Mouse (Mus musculus): ENCODE results near the gene Drosha. TPM values are rescaled to one million over a fixed set of nuclear protein-coding genes. Genes with fewer than 3 reads are reported as not detected.

The Drosha gene
- polyA plus RNA-seq, 1 experiment = 14.4 TPM

DNA sequence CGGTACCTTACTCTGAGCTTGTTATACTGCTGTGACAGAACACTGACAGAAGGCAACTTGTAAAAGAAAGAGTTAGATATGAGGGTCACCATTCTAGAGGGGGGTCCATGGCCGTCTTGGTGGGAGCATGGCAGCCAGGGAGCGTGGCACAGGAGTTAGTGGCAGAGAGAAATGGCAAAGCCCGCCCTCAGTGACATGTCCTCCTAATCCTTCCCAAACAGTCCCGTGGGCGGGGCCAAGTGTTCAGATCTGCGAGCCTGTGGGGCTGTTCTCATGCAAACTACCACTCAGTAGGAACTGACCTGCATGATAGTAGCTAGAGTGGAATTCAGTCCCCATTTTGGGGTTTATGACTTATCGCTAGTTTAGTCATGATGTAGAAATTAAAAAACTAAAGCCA is 73.2 kb downstream of the Drosha start:
- no peaks in the 10 kb centered on the region for H3K36me3 ChIP-seq (ENCODE audit: control insufficient read depth, insufficient read depth, low read length)
- H3K4me1 ChIP-seq (ENCODE audit: control insufficient read depth, insufficient read depth, low read length) = no peaks in the 10 kb centered on the region
- no peaks in the 10 kb centered on the region for H3K27me3 ChIP-seq (ENCODE audit: control insufficient read depth, insufficient read depth, low read length)
- H3K4me3 ChIP-seq (ENCODE audit: control insufficient read depth, low read depth, low read length) = no peak overlapping the region
- H3K27ac ChIP-seq (ENCODE audit: control insufficient read depth, insufficient read depth, low read depth, low read length) = no peak overlapping the region
- no peak for TF ChIP-seq POLR2A (IDR thresholded peaks at IDR 0.05; ENCODE audit: control insufficient read depth, low read depth, low read length)
- TF ChIP-seq CTCF (IDR thresholded peaks at IDR 0.05; ENCODE audit: control insufficient read depth, insufficient read depth, insufficient replicate concordance, low read depth, low read length) = no peak

DNA sequence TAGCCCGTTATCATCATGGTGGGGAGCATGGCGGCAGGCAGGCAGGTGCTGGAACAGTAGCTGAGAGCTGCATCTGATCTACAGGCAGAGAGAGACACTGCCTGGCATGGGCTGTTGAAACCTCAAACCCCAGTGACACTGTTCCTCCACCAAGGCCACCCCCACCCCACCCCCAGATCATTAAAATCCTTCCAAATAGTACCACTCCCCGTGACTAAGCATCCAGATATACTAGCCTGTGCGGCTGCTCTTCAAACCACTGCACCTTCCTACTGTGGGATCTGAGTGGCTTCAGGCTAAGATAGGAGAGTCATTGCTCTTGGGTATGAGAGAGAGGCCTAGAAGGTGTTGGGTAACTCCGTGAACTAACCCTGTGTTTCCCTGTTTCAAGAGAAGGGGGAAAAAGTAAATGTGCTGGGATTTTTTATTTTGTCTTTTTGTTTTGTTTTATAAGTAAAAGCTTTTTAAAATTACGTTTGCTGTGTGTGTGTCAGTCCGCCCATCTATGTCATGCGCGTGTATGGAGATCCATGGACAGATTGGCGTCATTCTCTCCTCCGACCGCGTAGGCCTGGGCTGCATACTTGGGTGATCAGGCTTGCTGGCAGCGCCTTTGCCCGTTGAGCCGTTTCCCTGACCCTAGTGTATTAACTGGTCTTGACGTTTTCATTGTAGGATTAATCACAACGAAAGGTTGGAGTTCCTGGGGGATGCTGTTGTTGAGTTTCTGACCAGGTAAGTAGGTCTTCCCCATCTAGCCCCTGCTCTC is 76.0 kb downstream of the Drosha start:
- Histone ChIP-seq H3K27ac (ENCODE audit: control insufficient read depth, insufficient read depth, low read depth, low read length) (no peak overlapping the region), H3K4me3 (ENCODE audit: control insufficient read depth, low read depth, low read length) (no peak overlapping the region), H3K4me1 (ENCODE audit: control insufficient read depth, insufficient read depth, low read length) (no peaks in the 10 kb centered on the region), H3K27me3 (ENCODE audit: control insufficient read depth, insufficient read depth, low read length) (no peaks in the 10 kb centered on the region), H3K36me3 (ENCODE audit: control insufficient read depth, insufficient read depth, low read length) (no peaks in the 10 kb centered on the region)
- TF ChIP-seq CTCF (IDR thresholded peaks at IDR 0.05; ENCODE audit: control insufficient read depth, insufficient read depth, insufficient replicate concordance, low read depth, low read length) (no peak), POLR2A (IDR thresholded peaks at IDR 0.05; ENCODE audit: control insufficient read depth, low read depth, low read length) (no peak)

DNA sequence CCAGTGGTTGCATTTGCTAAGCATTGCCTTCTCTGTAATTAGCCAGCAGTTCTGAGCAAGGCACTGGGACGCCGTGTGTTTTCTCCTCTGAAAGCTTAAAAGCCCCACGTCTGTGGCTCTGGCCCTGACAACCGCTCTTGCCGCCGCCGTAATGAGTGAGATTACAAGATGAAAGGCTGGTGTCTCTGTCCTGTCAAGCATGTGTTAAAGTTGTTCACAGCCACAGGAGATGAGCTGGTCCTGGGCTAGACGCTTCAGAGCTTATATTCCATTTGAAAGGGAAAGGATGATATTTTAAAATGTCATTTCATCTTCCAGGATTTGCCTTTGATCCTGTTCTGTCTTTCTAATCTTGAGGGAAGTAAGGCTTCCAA is 76.6 kb downstream of the Drosha start:
- no peaks in the 10 kb centered on the region for H3K27me3 ChIP-seq (ENCODE audit: control insufficient read depth, insufficient read depth, low read length)
- H3K4me1 ChIP-seq (ENCODE audit: control insufficient read depth, insufficient read depth, low read length) = no peaks in the 10 kb centered on the region
- TF ChIP-seq CTCF (IDR thresholded peaks at IDR 0.05; ENCODE audit: control insufficient read depth, insufficient read depth, insufficient replicate concordance, low read depth, low read length) = no peak
- TF ChIP-seq POLR2A (IDR thresholded peaks at IDR 0.05; ENCODE audit: control insufficient read depth, low read depth, low read length) = no peak
- H3K4me3 ChIP-seq (ENCODE audit: control insufficient read depth, low read depth, low read length) = no peak overlapping the region
- H3K27ac ChIP-seq (ENCODE audit: control insufficient read depth, insufficient read depth, low read depth, low read length) = no peak overlapping the region
- no peaks in the 10 kb centered on the region for H3K36me3 ChIP-seq (ENCODE audit: control insufficient read depth, insufficient read depth, low read length)

DNA sequence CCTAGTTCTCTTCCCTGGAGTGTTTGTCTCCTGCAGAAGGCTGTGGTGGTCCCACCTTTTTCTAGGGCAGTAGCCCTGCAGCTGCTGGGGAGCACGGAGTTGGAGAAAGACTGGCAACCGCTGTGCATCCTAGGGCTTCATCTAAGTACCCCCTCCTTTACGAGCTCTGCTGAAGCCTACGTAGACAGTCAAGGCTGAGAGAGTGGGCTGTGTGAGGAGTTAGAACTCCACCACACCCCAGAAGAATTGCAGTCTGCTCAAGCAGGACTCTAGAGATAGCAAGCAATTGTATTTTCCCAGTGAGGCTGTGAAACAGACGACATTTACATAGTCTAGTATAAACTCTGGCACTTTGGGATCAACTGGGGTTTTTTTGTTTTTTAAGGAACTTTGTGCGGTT is 79.8 kb downstream of the Drosha start:
- TF ChIP-seq CTCF (IDR thresholded peaks at IDR 0.05; ENCODE audit: control insufficient read depth, insufficient read depth, insufficient replicate concordance, low read depth, low read length) (no peak), POLR2A (IDR thresholded peaks at IDR 0.05; ENCODE audit: control insufficient read depth, low read depth, low read length) (no peak)
- Histone ChIP-seq H3K4me1 (ENCODE audit: control insufficient read depth, insufficient read depth, low read length) (no peaks in the 10 kb centered on the region), H3K27ac (ENCODE audit: control insufficient read depth, insufficient read depth, low read depth, low read length) (no peak overlapping the region), H3K27me3 (ENCODE audit: control insufficient read depth, insufficient read depth, low read length) (no peaks in the 10 kb centered on the region), H3K36me3 (ENCODE audit: control insufficient read depth, insufficient read depth, low read length) (no peaks in the 10 kb centered on the region), H3K4me3 (ENCODE audit: control insufficient read depth, low read depth, low read length) (no peak overlapping the region)

DNA sequence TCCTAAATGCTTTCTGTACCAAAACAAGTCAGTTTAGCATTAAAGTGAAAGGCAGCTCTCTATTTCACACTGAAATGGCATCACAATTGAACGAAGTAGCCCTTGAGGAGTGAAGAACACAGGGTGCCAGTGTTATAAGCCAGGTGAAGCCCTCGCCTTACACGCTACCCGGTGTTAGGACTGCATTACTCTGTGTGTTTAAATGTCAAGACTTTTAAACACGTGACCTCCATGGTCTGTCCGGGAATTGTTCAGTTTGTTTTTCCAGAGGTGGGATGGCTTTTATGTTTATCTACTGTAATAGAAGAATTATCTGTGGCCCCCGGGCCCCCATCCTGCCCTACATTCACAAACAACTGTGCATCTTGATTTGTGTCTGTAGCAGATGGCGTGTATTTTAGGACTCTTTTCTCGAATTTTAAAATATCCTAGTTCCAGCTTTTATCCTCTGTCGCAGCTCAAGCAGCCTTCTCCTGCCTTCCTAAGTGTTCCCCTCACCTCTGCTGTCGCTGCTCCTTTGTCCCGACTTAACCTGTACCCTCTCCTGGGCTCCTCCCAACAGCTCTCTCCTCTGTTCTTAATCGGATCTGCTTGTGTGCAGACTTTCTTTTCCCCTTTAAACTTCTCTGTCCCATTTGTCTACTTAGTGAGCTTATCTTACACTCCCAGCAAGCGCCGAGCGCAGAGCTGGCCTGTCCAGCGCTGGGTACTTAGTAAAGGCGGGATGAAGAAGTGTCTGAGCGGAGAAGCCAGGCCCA is 83.5 kb downstream of the Drosha start:
- no peaks in the 10 kb centered on the region for H3K4me1 ChIP-seq (ENCODE audit: control insufficient read depth, insufficient read depth, low read length)
- H3K4me3 ChIP-seq (ENCODE audit: control insufficient read depth, low read depth, low read length) = no peak overlapping the region
- no peaks in the 10 kb centered on the region for H3K27me3 ChIP-seq (ENCODE audit: control insufficient read depth, insufficient read depth, low read length)
- no peak overlapping the region for H3K27ac ChIP-seq (ENCODE audit: control insufficient read depth, insufficient read depth, low read depth, low read length)
- H3K36me3 ChIP-seq (ENCODE audit: control insufficient read depth, insufficient read depth, low read length) = no peaks in the 10 kb centered on the region
- TF ChIP-seq POLR2A (IDR thresholded peaks at IDR 0.05; ENCODE audit: control insufficient read depth, low read depth, low read length) = no peak

DNA sequence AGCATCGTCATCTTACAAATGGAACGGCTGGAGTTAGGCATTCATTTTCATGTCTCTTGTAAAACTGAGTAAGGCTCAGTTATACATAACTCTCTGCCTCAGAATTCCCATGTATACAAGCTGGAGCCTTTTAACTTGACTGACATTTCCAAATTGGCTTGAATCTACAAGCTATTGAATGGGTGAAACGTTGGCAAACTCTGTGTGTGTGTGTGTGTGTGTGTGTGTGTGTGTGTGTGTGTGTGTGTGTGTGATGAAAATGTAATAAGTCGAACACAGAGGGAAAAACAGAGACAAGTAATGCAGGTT is 84.1 kb downstream of the Drosha start:
- H3K27me3 ChIP-seq (ENCODE audit: control insufficient read depth, insufficient read depth, low read length) = no peaks in the 10 kb centered on the region
- no peaks in the 10 kb centered on the region for H3K4me1 ChIP-seq (ENCODE audit: control insufficient read depth, insufficient read depth, low read length)
- H3K27ac ChIP-seq (ENCODE audit: control insufficient read depth, insufficient read depth, low read depth, low read length) = no peak overlapping the region
- H3K36me3 ChIP-seq (ENCODE audit: control insufficient read depth, insufficient read depth, low read length) = no peaks in the 10 kb centered on the region
- no peak overlapping the region for H3K4me3 ChIP-seq (ENCODE audit: control insufficient read depth, low read depth, low read length)
- no peak for TF ChIP-seq CTCF (IDR thresholded peaks at IDR 0.05; ENCODE audit: control insufficient read depth, insufficient read depth, insufficient replicate concordance, low read depth, low read length)
- TF ChIP-seq POLR2A (IDR thresholded peaks at IDR 0.05; ENCODE audit: control insufficient read depth, low read depth, low read length) = no peak

DNA sequence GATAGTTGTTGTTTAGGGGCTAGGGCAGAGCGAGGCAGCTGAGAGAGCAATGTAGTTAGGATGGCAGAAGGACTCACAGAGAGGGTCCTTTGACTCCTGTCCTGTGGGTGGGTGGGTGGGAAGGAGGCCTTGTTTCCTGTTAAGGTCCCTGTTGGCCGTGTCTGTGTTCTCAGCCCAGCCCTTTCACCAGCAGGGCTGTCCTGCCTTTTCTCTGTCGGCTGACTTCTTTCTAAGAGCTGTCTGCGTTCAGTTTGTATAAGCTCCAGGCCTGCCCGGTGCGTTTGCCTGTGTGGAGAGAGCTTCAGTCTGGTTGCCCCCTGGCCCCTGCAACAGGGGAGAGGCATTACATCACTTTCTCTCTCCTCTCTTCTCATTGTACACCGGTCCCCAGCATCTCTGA is 84.6 kb downstream of the Drosha start:
- Histone ChIP-seq H3K36me3 (ENCODE audit: control insufficient read depth, insufficient read depth, low read length) (peaks cover 3% of the 10 kb centered on the region; the same call in 1 of the 2 replicates), H3K27me3 (ENCODE audit: control insufficient read depth, insufficient read depth, low read length) (no peaks in the 10 kb centered on the region)
- TF ChIP-seq CTCF (IDR thresholded peaks at IDR 0.05; ENCODE audit: control insufficient read depth, insufficient read depth, insufficient replicate concordance, low read depth, low read length) = no peak
- no peak for TF ChIP-seq POLR2A (IDR thresholded peaks at IDR 0.05; ENCODE audit: control insufficient read depth, low read depth, low read length)

More for the DNA sequence above, 84.6 kb downstream of the Drosha start:
- Histone ChIP-seq H3K27ac (ENCODE audit: control insufficient read depth, insufficient read depth, low read depth, low read length) (no peak overlapping the region), H3K4me3 (ENCODE audit: control insufficient read depth, low read depth, low read length) (no peak overlapping the region), H3K4me1 (ENCODE audit: control insufficient read depth, insufficient read depth, low read length) (no peaks in the 10 kb centered on the region)

Data from testis, adult 2 months (tissue).